Mouse (Mus musculus) stomach, embryonic 14.5 days (tissue): ENCODE data around the gene Camk2d. TPM values are rescaled to one million over a fixed set of nuclear protein-coding genes. Genes with fewer than 3 reads are reported as not detected.
A peak's percentile ranks its signal among the peaks of the same experiment; 100 is the strongest.

Experiments used
- ATAC-seq: fragments of 200-750 bp; cut with Nextera tagmentation; 2 replicates; pipeline ENCODE4 v1.8.0; 2017; ENCODE audit warnings: low read depth, moderate TSS enrichment; ENCODE audit not compliant: insufficient number of reproducible peaks, insufficient read depth, low FRiP score
- H3K27ac ChIP-seq: fragments of 300-500 bp; sonication (generic); 2 replicates; pipeline ENCODE4 v1.5.1; 2014; ENCODE audit warnings: mild to moderate bottlenecking, low read length, moderate library complexity, mixed read lengths
- H3K27me3 ChIP-seq: fragments of 300-500 bp; sonication (generic); 2 replicates; pipeline ENCODE4 v1.6.1; 2014; ENCODE audit warnings: low read length, control low read depth, mixed read lengths; ENCODE audit not compliant: control insufficient read depth, insufficient read depth
- H3K36me3 ChIP-seq: fragments of 300-500 bp; sonication (generic); 2 replicates; pipeline ENCODE4 v1.6.1; 2014; ENCODE audit warnings: mild to moderate bottlenecking, control low read depth, low read length, moderate library complexity, mixed read lengths; ENCODE audit not compliant: control insufficient read depth, insufficient read depth
- H3K4me1 ChIP-seq: fragments of 300-500 bp; sonication (generic); 2 replicates; pipeline ENCODE4 v1.6.1; 2014; ENCODE audit warnings: low read length, control low read depth, mixed read lengths; ENCODE audit not compliant: control insufficient read depth, insufficient read depth
- H3K4me2 ChIP-seq: fragments of 300-500 bp; sonication (generic); replicated peaks from 2 replicates; pipeline ENCODE4 v1.6.1; 2014; ENCODE audit warnings: low read depth, low read length, control low read depth
- H3K4me3 ChIP-seq: fragments of 300-500 bp; sonication (generic); 2 replicates; pipeline ENCODE4 v1.5.1; 2014; ENCODE audit warnings: low read depth, low read length, control low read depth
- H3K9ac ChIP-seq: fragments of 300-500 bp; sonication (generic); replicated peaks from 2 replicates; pipeline ENCODE4 v1.6.1; 2014; ENCODE audit warnings: low read depth, mild to moderate bottlenecking, control low read depth, low read length, moderate library complexity, mixed read lengths
- H3K9me3 ChIP-seq: fragments of 300-500 bp; sonication (generic); 2 replicates; pipeline ENCODE4 v1.6.1; 2016; ENCODE audit warnings: low read depth, low read length, control low read depth; ENCODE audit not compliant: control insufficient read depth
- WGBS: fragments of 180-500 bp; shearing (Covaris S2); extraction: QIAGEN DNeasy Blood & Tissue Kit; methylation state at CpG from one replicate; pipeline ENCODE4 v1.1.7; 2014; 5-methylcytosine and 5-hydroxymethylcytosine counted together
- polyA plus RNA-seq: library from polyadenylated mRNA; unstranded; fragments of >200 nt; fragmentation: Nextera tagmentation; extraction: Ambion mirVana; gene quantifications from 2 replicates; pipeline ENCODE4 v1.2.1, GENCODE M21; 2014

The Camk2d gene
- polyA plus RNA-seq, 1 experiment from 2014 or later: 49.0 TPM

DNA sequence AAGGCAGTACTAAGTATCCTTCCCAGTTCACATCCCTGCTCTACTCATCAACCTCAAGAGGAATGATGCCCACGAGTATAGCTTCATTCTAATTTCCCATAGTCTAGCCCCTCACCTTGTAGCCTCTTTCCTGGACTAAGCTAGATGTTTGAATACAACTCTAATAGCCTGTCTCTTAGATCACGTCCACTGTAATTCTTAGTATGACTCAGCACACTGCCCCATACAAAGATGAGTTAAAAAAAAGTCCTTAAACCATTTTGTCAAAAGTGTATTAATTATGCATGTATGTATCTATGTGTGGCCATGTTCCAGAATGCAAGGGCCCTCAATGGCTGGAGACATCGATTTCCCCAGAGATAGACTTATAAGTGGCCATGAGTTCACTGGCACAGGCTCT lies 164.5 kb downstream of the Camk2d start:
- no peaks in the 10 kb centered on the region for H3K9me3 ChIP-seq
- no peaks in the 10 kb centered on the region for H3K36me3 ChIP-seq
- ATAC-seq: no peak
- WGBS: 88% methylated on average over 3 of the region's 3 CpGs
- H3K4me3 ChIP-seq: no peak overlapping the region
- no peaks in the 10 kb centered on the region for H3K4me1 ChIP-seq
- no peaks in the 10 kb centered on the region for H3K27me3 ChIP-seq
- no peak overlapping the region for H3K27ac ChIP-seq
- H3K9ac ChIP-seq: no peak overlapping the region
- H3K4me2 ChIP-seq: no peak overlapping the region

DNA sequence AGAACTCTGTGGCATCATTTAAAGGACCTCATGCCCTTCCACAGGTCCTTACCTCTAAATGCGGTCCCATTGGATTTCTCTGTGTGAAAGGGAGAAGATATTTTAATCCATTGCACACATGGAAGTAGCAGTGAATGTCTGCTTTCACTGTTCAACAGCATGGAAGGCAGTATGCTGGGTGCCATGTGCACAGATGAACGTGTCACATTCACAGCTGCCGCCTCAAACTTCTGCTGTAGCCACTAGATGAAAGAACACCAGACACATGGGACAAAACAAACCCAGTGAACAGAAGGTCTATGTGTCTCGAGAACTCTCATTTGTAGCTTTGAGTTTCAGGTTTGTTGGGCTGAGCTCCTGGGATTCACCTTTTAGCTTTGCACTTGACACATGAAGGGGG lies 168.6 kb downstream of the Camk2d start:
- H3K9ac ChIP-seq: no peak overlapping the region
- H3K4me3 ChIP-seq: no peak overlapping the region
- ATAC-seq: no peak
- H3K27ac ChIP-seq: no peak overlapping the region
- H3K36me3 ChIP-seq: no peaks in the 10 kb centered on the region
- H3K4me1 ChIP-seq: no peaks in the 10 kb centered on the region
- no peak overlapping the region for H3K4me2 ChIP-seq
- WGBS: 86% methylated on average over 4 of the region's 4 CpGs
- no peaks in the 10 kb centered on the region for H3K27me3 ChIP-seq
- H3K9me3 ChIP-seq: no peaks in the 10 kb centered on the region

DNA sequence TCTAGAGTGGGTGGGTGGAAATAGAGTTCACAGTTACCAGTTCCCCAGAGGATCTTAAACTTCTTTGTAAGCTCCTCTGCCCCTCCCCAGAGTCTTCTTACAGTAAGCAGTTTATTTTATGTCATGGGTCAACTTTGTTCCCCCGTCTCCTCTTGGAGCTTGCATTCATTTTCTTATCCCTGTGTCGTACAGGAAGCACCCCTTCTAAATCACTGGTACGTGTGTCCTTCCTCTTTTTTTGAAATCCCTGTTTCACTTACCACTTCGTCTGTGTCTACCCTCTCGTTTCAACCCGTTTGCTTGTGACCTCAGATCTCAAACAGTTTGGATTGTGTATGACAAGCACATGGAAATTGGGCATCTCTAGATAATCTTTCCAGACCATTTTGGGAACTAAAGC lies 174.0 kb downstream of the Camk2d start:
- 41% methylated on average over 6 of the region's 6 CpGs for WGBS

DNA sequence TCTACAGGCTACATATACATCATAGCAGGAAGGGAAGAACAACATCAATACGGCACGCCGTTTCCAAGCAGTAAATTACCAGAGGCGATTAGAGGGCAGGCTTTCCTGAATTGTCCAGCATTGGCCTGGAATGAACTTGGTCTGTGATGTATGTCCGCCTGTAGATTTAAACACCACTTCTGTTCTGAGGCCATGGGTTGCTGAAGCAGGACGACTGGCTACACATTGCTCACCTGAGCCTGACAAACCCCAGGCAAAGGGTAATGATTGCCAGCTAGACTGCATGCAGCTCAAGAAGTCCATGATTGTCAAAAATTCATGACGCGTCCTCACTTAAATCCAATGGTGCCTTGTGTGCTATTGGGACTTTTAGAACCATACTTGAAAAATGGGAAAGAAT lies 174.9 kb downstream of the Camk2d start:
- Histone ChIP-seq H3K9me3 (no peaks in the 10 kb centered on the region), H3K9ac (no peak overlapping the region), H3K4me1 (no peaks in the 10 kb centered on the region), H3K4me2 (no peak overlapping the region), H3K36me3 (no peaks in the 10 kb centered on the region), H3K4me3 (no peak overlapping the region), H3K27ac (no peak overlapping the region), H3K27me3 (no peaks in the 10 kb centered on the region)
- no peak for ATAC-seq
- WGBS: 59% methylated on average over 8 of the region's 8 CpGs

More for the DNA sequence above, 174.0 kb downstream of the Camk2d start:
- no peak overlapping the region for H3K9ac ChIP-seq
- no peaks in the 10 kb centered on the region for H3K9me3 ChIP-seq
- no peak for ATAC-seq
- H3K27me3 ChIP-seq: no peaks in the 10 kb centered on the region
- H3K4me1 ChIP-seq: no peaks in the 10 kb centered on the region
- no peak overlapping the region for H3K4me3 ChIP-seq
- H3K36me3 ChIP-seq: no peaks in the 10 kb centered on the region
- no peak overlapping the region for H3K27ac ChIP-seq
- no peak overlapping the region for H3K4me2 ChIP-seq

DNA sequence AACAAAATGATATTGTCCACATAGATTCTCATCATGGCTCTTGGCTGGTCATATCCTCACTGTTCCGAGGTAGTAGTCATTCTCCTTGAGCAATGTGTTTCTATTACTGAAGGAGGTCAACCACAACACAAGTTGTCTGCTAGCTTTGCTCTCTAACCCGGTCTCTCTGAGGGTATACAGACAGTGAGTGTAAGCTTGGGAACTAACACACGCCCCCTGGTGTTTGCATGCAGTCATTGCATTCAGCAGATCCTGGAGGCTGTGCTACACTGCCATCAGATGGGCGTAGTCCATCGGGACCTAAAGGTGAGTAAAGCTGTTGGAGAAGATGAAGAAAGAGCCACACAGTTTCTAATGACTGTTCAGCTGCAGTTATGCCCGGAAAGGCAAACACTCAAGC lies 175.4 kb downstream of the Camk2d start:
- WGBS: 21% methylated on average over 6 of the region's 6 CpGs
- peak; percentile 89 for ATAC-seq
- no peak overlapping the region for H3K4me2 ChIP-seq

DNA sequence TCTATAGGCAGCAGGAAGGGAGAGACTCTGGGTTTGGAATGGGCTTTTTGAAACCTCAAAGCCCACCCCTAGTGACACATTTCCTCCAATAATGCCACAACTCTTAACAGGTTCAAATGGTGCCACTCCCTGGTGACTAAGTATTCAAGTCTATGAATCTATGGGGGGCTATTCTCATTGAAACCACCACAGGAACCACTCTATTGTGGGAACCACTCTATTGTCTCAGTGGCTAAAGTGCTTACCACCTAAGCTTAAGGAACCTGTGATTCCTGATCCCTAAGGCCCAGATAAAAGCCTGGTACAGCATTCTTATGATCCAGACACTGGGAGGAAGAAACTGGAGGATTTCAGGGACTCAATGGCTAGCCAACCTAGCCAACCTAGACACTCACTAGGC lies 179.9 kb downstream of the Camk2d start:
- Histone ChIP-seq H3K9me3 (no peaks in the 10 kb centered on the region), H3K4me3 (no peak overlapping the region), H3K9ac (no peak overlapping the region), H3K4me2 (no peak overlapping the region), H3K36me3 (no peaks in the 10 kb centered on the region), H3K4me1 (no peaks in the 10 kb centered on the region), H3K27ac (no peak overlapping the region), H3K27me3 (no peaks in the 10 kb centered on the region)
- ATAC-seq: no peak

More for the DNA sequence above, 175.4 kb downstream of the Camk2d start:
- Histone ChIP-seq H3K4me1 (no peaks in the 10 kb centered on the region), H3K27ac (no peak overlapping the region), H3K27me3 (no peaks in the 10 kb centered on the region), H3K9ac (no peak overlapping the region), H3K4me3 (no peak overlapping the region), H3K9me3 (no peaks in the 10 kb centered on the region), H3K36me3 (no peaks in the 10 kb centered on the region)

DNA sequence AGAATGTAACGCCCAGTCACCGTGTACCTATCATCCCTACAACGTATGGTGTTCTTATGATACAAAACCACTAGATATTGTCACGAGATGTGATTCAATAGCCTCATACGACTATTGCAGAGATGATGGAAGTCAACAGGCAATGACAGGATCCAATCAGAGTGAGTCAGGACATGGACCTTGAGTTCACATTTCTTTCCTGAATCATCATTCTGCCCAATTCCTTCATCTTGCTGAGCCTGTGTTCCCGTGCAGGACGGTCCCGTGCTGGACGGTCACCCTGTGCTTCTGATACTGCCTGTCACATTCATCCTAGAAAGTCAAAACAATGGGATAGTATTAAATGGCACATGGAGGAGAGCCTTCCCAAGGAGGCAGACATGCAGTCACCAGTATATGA lies 181.0 kb downstream of the Camk2d start:
- no peaks in the 10 kb centered on the region for H3K4me1 ChIP-seq
- H3K36me3 ChIP-seq: no peaks in the 10 kb centered on the region
- no peaks in the 10 kb centered on the region for H3K27me3 ChIP-seq
- no peak for ATAC-seq
- H3K4me3 ChIP-seq: no peak overlapping the region
- no peak overlapping the region for H3K9ac ChIP-seq
- no peak overlapping the region for H3K4me2 ChIP-seq
- H3K27ac ChIP-seq: no peak overlapping the region
- 94% methylated on average over 9 of the region's 9 CpGs for WGBS
- H3K9me3 ChIP-seq: no peaks in the 10 kb centered on the region

DNA sequence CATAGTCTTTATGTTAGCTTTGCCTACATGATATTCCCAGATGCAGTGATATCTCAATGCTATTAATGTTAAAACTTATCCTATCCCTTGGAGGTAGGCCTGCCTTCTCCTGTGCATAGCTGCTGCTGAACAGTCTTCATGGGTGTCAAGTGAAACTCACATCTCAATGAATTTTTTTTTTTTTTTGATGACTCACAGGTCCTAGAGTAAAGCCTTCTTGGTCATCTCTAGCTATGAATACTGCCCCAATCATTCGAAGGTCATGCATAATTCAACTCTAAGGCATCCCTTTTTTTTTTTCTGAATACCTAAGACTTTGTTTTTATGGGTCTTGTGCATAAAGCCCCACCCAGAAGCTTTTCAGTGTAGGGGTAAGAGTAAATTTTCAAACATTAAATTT lies 181.8 kb downstream of the Camk2d start:
- 92% methylated on average over 1 of the region's 1 CpGs for WGBS
- Histone ChIP-seq H3K36me3 (no peaks in the 10 kb centered on the region), H3K9me3 (no peaks in the 10 kb centered on the region), H3K4me1 (no peaks in the 10 kb centered on the region), H3K4me3 (no peak overlapping the region), H3K4me2 (no peak overlapping the region), H3K27ac (no peak overlapping the region), H3K9ac (no peak overlapping the region), H3K27me3 (no peaks in the 10 kb centered on the region)
- no peak for ATAC-seq

DNA sequence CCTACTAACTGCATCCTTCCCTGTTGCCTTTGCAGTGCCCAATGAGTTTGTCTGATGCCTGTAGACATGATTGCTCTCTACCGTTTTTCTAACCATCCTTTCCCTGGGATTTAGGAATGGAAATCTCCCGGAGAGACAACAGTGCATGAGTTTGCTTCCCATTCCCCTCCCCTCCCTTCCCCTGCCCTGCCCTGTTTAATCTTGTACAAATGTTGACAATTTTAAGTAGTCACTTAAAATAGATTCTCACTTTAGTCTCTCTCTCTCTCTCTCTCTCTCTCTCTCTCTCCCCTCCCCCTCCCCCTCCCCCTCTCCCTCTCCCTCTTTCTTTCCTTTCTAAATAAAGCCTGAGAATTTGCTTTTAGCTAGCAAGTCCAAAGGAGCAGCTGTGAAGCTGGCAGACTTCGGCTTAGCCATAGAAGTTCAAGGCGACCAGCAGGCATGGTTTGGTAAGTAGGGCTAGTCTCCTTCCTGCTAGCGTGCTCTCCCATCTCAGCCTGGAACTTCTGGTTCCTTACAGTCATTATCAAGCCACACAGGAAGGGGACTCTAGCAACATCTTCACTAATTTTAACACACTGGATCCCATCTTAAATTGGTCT lies 184.0 kb downstream of the Camk2d start:
- WGBS: 57% methylated on average over 5 of the region's 5 CpGs
- no peaks in the 10 kb centered on the region for H3K9me3 ChIP-seq
- H3K27ac ChIP-seq: no peak overlapping the region
- H3K4me3 ChIP-seq: no peak overlapping the region
- no peaks in the 10 kb centered on the region for H3K4me1 ChIP-seq
- H3K9ac ChIP-seq: no peak overlapping the region
- peak; percentile 67 for ATAC-seq
- no peaks in the 10 kb centered on the region for H3K36me3 ChIP-seq
- no peaks in the 10 kb centered on the region for H3K27me3 ChIP-seq
- H3K4me2 ChIP-seq: no peak overlapping the region
